Mouse (Mus musculus) liver, embryonic 14.5 days (tissue): ENCODE measurements around the gene Slc26a1.

ENCODE experiments used
- CTCF ChIP-seq: IDR thresholded peaks from 2 replicates; pipeline ENCODE4 v1.5.1; 2016; ENCODE audit warnings: antibody characterized with exemption, low read depth, control low read depth
- EP300 ChIP-seq: IDR thresholded peaks from 2 replicates; pipeline ENCODE4 v1.6.1; 2016; ENCODE audit warnings: antibody characterized with exemption, low read depth

DNA sequence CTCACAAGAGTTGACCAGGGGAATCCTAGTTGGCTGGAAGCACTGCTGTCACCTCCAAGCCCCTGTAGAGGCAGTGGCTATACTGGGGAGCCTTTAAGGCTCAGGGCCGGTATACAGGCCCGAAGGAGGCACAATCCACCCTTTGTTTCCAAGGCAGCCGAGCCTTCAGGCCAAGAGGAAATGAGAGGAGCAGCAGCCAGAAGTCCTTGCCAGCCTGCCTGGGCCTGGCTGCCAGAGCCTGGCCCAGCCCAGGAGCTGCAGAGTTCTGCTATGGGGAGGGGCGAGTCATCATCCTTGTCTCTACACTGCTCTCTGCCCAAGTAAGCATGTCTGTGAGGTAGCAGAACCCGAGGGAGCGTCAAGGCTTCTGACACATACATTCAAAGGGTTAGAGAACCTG, 38.8 kb upstream of the Slc26a1 start:
- TF ChIP-seq CTCF, result no peak
- TF ChIP-seq EP300, result no peak
